Mouse (Mus musculus) lung, embryonic 16.5 days (tissue): ENCODE measurements around the gene Iapp. TPM values are rescaled to one million over a fixed set of nuclear protein-coding genes. Genes with fewer than 3 reads are reported as not detected.
"Not testable (repeated sequence)": the region's sequence is repeated elsewhere in the genome, so short reads cannot be mapped to it uniquely, and the experiment has no call there.

Experiments
- ATAC-seq: fragments of 200-750 bp; cut with Nextera tagmentation; 2 replicates; pipeline ENCODE4 v1.8.0; 2017; ENCODE audit warnings: low read depth, mild to moderate bottlenecking, moderate library complexity
- H3K27ac ChIP-seq: fragments of 300-500 bp; sonication (generic); 2 replicates; pipeline ENCODE4 v1.5.1; 2014; ENCODE audit warnings: mild to moderate bottlenecking, control low read depth, low read length
- H3K27me3 ChIP-seq: fragments of 300-500 bp; sonication (generic); 2 replicates; pipeline ENCODE4 v1.6.1; 2014; ENCODE audit warnings: low read depth, low read length, mixed read lengths; ENCODE audit not compliant: control insufficient read depth, insufficient read depth
- H3K36me3 ChIP-seq: fragments of 300-500 bp; sonication (generic); 2 replicates; pipeline ENCODE4 v1.6.1; 2014; ENCODE audit warnings: low read length; ENCODE audit not compliant: control insufficient read depth, insufficient read depth
- H3K4me1 ChIP-seq: fragments of 300-500 bp; sonication (generic); replicated peaks from 2 replicates; pipeline ENCODE4 v1.6.1; 2014; ENCODE audit warnings: low read length, mixed read lengths; ENCODE audit not compliant: control insufficient read depth, insufficient read depth
- H3K4me2 ChIP-seq: fragments of 300-500 bp; sonication (generic); 2 replicates; pipeline ENCODE4 v1.6.1; 2014; ENCODE audit warnings: low read depth, low read length, control low read depth
- H3K4me3 ChIP-seq: fragments of 300-500 bp; sonication (generic); 2 replicates; pipeline ENCODE4 v1.5.1; 2014; ENCODE audit warnings: mild to moderate bottlenecking, low read length, control low read depth
- H3K9ac ChIP-seq: fragments of 300-500 bp; sonication (generic); 2 replicates; pipeline ENCODE4 v1.6.1; 2014; ENCODE audit warnings: low read length, control low read depth
- H3K9me3 ChIP-seq: fragments of 300-500 bp; sonication (generic); 2 replicates; pipeline ENCODE4 v1.6.1; 2016; ENCODE audit warnings: low read length; ENCODE audit not compliant: control insufficient read depth
- WGBS: fragments of 180-500 bp; shearing (Covaris S2); extraction: QIAGEN DNeasy Blood & Tissue Kit; methylation state at CpG from one replicate; pipeline ENCODE4 v1.1.7; 2014; 5-methylcytosine and 5-hydroxymethylcytosine counted together
- polyA plus RNA-seq: library from polyadenylated mRNA; unstranded; fragments of >200 nt; fragmentation: Nextera tagmentation; extraction: Ambion mirVana; gene quantifications from 2 replicates; pipeline ENCODE4 v1.2.1, GENCODE M21; 2015

Gene Iapp
- not detected in 2 replicates for polyA plus RNA-seq

- no peak for ATAC-seq
- no peaks in the 10 kb centered on the region for H3K36me3 ChIP-seq
- H3K4me3 ChIP-seq = no peak within 1 kb of the TSS
- no peaks in the 10 kb centered on the region for H3K27me3 ChIP-seq
- H3K4me2 ChIP-seq = no peak within 1 kb of the TSS
- no peaks in the 10 kb centered on the region for H3K4me1 ChIP-seq
- H3K27ac ChIP-seq = no peak within 1 kb of the TSS
- H3K9ac ChIP-seq = no peak within 1 kb of the TSS
- 43% methylated on average over 4 of the region's 4 CpGs for WGBS
- H3K9me3 ChIP-seq = no peaks in the 10 kb centered on the region
Observed at GRCm38 (mm10) chr6:142298098-142298497, at the start of gene Iapp. Iapp (plus strand) TSS chr6:142298423.

GRCm38 (mm10) chr6:142250738-142251307, 47.4 kb upstream of the Iapp start:
- H3K36me3 ChIP-seq, H3K9ac ChIP-seq, H3K4me3 ChIP-seq, H3K4me1 ChIP-seq, H3K9me3 ChIP-seq, H3K4me2 ChIP-seq, ATAC-seq, H3K27ac ChIP-seq, H3K27me3 ChIP-seq: not testable (repeated sequence)
- 85% methylated on average over 1 of the region's 1 CpGs for WGBS

GRCm38 (mm10) chr6:142275721-142276442, 22.3 kb upstream of the Iapp start:
- Histone ChIP-seq H3K36me3 (no peaks in the 10 kb centered on the region), H3K9me3 (no peaks in the 10 kb centered on the region), H3K27ac (no peak overlapping the region), H3K9ac (no peak overlapping the region), H3K4me1 (no peaks in the 10 kb centered on the region), H3K27me3 (no peaks in the 10 kb centered on the region), H3K4me2 (no peak overlapping the region), H3K4me3 (no peak overlapping the region)
- 4% methylated on average over 4 of the region's 4 CpGs for WGBS
- ATAC-seq = no peak

- Histone ChIP-seq H3K9me3 (no peaks in the 10 kb centered on the region), H3K27ac (no peak overlapping the region), H3K4me1 (no peaks in the 10 kb centered on the region), H3K4me2 (no peak overlapping the region), H3K4me3 (no peak overlapping the region), H3K9ac (no peak overlapping the region), H3K36me3 (no peaks in the 10 kb centered on the region), H3K27me3 (no peaks in the 10 kb centered on the region)
- WGBS = 65% methylated on average over 12 of the region's 12 CpGs
- ATAC-seq = no peak
Observed at GRCm38 (mm10) chr6:142289413-142290118, 8.7 kb upstream of the Iapp start.

- no peak for ATAC-seq
- H3K9me3 ChIP-seq = peaks cover 6% of the 10 kb centered on the region
- no peaks in the 10 kb centered on the region for H3K36me3 ChIP-seq
- no peak overlapping the region for H3K27ac ChIP-seq
- H3K4me2 ChIP-seq = no peak overlapping the region
- no peaks in the 10 kb centered on the region for H3K4me1 ChIP-seq
- H3K27me3 ChIP-seq = no peaks in the 10 kb centered on the region
- H3K4me3 ChIP-seq = no peak overlapping the region
- no peak overlapping the region for H3K9ac ChIP-seq
Observed at GRCm38 (mm10) chr6:142305076-142305475, 6.9 kb downstream of the Iapp start.

- ATAC-seq = no peak
- peaks cover 3% of the 10 kb centered on the region for H3K9me3 ChIP-seq
- no peaks in the 10 kb centered on the region for H3K36me3 ChIP-seq
- WGBS = 74% methylated on average over 5 of the region's 5 CpGs
- no peak overlapping the region for H3K4me2 ChIP-seq
- H3K27ac ChIP-seq = no peak overlapping the region
- no peak overlapping the region for H3K9ac ChIP-seq
- H3K4me1 ChIP-seq = no peaks in the 10 kb centered on the region
- no peak overlapping the region for H3K4me3 ChIP-seq
- no peaks in the 10 kb centered on the region for H3K27me3 ChIP-seq
Observed at GRCm38 (mm10) chr6:142314285-142314684, 16.1 kb downstream of the Iapp start.

- ATAC-seq = no peak
Observed at GRCm38 (mm10) chr6:142317106-142317505, 18.9 kb downstream of the Iapp start.

GRCm38 (mm10) chr6:142322881-142323280, 24.7 kb downstream of the Iapp start, which contains the start of gene Slco1a5:
Slco1a5 (minus strand) TSS chr6:142322981.
- 16% methylated on average over 4 of the region's 4 CpGs for WGBS
- H3K36me3 ChIP-seq = no peaks in the 10 kb centered on the region
- ATAC-seq = no peak

More at GRCm38 (mm10) chr6:142317106-142317505, 18.9 kb downstream of the Iapp start:
- H3K27ac ChIP-seq = no peak overlapping the region
- H3K9ac ChIP-seq = no peak overlapping the region
- H3K4me1 ChIP-seq = no peaks in the 10 kb centered on the region
- no peaks in the 10 kb centered on the region for H3K9me3 ChIP-seq
- no peak overlapping the region for H3K4me3 ChIP-seq
- H3K36me3 ChIP-seq = no peaks in the 10 kb centered on the region
- H3K27me3 ChIP-seq = no peaks in the 10 kb centered on the region
- no peak overlapping the region for H3K4me2 ChIP-seq

GRCm38 (mm10) chr6:142326598-142326997, 28.4 kb downstream of the Iapp start:
- Histone ChIP-seq H3K9me3 (no peaks in the 10 kb centered on the region), H3K4me1 (no peaks in the 10 kb centered on the region), H3K4me3 (no peak overlapping the region), H3K27me3 (no peaks in the 10 kb centered on the region), H3K4me2 (no peak overlapping the region), H3K36me3 (no peaks in the 10 kb centered on the region), H3K9ac (no peak overlapping the region), H3K27ac (no peak overlapping the region)
- WGBS = 58% methylated on average over 3 of the region's 3 CpGs
- no peak for ATAC-seq

More at GRCm38 (mm10) chr6:142322881-142323280, 24.7 kb downstream of the Iapp start, which contains the start of gene Slco1a5:
- Histone ChIP-seq H3K27ac (no peak within 1 kb of the TSS), H3K9me3 (no peaks in the 10 kb centered on the region), H3K4me3 (no peak within 1 kb of the TSS), H3K27me3 (no peaks in the 10 kb centered on the region), H3K4me1 (no peaks in the 10 kb centered on the region), H3K9ac (no peak within 1 kb of the TSS), H3K4me2 (no peak within 1 kb of the TSS)
